Mouse (Mus musculus) gastrocnemius, postnatal 4 days (tissue): ENCODE measurements around the gene Cyb5r1. TPM values are rescaled to one million over a fixed set of nuclear protein-coding genes. Genes with fewer than 3 reads are reported as not detected.
A peak's percentile ranks its signal among the peaks of the same experiment; 100 is the strongest.

Experiments
- DNase-seq, 2 experiments: peaks; one replicate each; pipeline ENCODE4 v3.0.0; 2021 to 2022; ENCODE audit warnings: low spot score in 2 of 2, mixed read lengths in 2 of 2
- long read RNA-seq, 2 experiments: library from polyadenylated mRNA; stranded (forward); transcript quantifications; one replicate each; pipeline ENCODE4 v2.0.0; 2021
- total RNA-seq, 2 experiments: library from RNA; stranded (reverse); gene quantifications; 2 replicates each; pipeline ENCODE4 v1.2.3; 2021

The Cyb5r1 gene
- total RNA-seq = 10 to 100 TPM; 75.7 to 88.5 TPM
- long read RNA-seq, experiment 1, transcript Cyb5r1-201 (9 exons, 1,837 nt) = major isoform, 65 of 95 reads
- long read RNA-seq, experiment 1, partial matches to known transcripts = 18 of 95 reads
- long read RNA-seq, experiment 1, other reads (novel, unspliced or antisense) = 10 of 95 reads
- long read RNA-seq, experiment 2, transcript Cyb5r1-201 (9 exons, 1,837 nt) = major isoform, 77 of 114 reads
- long read RNA-seq, experiment 2, partial matches to known transcripts = 21 of 114 reads
- long read RNA-seq, experiment 2, other reads (novel, unspliced or antisense) = 13 of 114 reads

- peak; percentile 57 to 75 for DNase-seq
Observed at GRCm38 (mm10) chr1:134405509-134406413, at the start of gene Cyb5r1. TSS of gene Cyb5r1 (plus strand) at chr1:134405559.

DNA sequence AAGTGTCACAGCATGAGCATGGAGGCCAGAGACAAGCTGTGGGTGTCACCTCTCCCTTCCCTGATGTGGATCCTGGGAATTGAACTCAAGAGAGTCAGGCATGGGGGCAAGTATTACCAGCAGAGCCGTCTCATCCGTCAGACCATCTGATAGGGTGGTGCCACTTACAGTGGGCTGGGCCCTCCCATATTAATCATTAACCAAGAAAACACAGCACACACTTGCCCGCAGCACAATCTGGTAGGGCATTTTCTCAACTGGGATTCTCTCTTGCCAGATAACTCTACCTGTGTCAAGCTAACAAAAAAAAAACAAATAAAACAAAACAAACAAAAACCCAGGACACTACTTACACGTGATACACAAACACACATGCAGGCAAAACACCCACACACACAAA lies 47.9 kb upstream of the Cyb5r1 start:
- no peak for DNase-seq

DNA sequence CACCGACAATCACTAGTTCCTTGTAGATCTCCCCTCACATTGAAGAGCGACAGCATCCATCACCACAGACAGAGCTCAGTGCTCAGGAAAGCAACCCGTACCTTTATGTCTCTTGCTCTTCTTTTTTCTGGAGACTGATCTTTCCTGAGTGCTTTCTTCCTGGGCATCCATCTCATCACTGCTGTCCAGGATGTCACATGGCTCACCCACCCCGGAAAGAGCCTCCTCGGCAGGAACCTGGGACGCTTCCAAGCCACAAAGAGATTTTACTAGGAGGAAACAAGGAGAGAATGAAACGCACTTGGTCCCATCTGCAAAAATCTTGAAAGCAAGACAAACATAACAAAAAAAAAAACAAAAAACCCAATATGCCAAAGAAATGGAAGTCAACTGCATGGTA lies 44.7 kb upstream of the Cyb5r1 start:
- no peak for DNase-seq

DNA sequence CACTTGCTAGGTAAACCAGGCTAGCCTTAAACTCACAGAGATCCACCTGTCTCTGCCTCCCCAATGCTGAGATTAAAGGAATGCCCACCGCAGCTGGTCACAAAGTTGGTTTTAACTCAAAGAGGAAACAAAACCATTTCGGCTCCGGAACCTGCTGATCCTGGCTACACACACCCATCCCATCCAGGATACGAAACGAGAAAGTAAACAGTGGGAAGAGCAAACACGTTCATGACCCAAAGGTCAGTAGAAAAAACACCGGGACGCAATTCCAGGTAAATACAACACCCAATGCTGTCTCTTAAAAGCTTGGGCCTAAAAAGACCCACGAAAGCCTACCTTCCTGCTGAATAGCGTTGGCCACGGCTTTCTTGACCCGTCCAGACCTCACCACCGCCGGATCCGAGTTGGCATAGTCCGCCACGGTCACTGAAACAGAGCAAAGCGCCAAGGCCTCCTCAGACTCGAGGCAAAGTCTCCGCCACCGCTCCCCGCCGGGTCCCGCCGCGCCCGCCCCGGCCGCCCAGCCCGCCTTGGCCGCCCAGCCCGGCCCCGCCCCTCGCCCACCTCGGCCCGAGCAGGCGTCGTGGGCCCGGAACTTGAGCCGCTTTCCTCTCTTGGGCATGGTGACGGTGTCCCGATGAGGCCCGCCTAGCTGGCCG lies 44.0 kb upstream of the Cyb5r1 start:
- no peak for DNase-seq

GRCm38 (mm10) chr1:134361857-134362212 lies 43.5 kb upstream of the Cyb5r1 start, which contains the start of gene Tmem183a:
TSS of gene Tmem183a (minus strand) at chr1:134361979.
- DNase-seq = peak; percentile 97

DNA sequence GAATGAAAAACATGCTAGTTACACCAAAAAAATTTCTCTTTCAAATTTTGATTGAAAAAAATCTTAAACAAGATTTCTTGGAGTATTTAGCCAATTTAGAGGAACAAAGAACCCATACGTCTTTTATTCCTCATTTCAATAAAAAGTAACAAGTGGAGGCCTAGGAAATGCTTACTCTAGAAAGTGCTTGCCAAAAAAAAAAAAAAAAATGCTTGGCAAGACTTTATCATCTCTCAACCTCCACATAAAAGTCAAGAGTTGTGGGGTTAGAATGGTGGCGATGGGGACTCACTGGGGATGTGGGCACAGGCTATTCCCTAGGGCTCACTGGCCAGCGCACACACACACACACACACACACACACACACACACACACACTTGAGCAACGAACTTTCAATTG lies 42.2 kb upstream of the Cyb5r1 start:
- no peak for DNase-seq

GRCm38 (mm10) chr1:134365491-134365890 lies 39.9 kb upstream of the Cyb5r1 start:
- no peak for DNase-seq

DNA sequence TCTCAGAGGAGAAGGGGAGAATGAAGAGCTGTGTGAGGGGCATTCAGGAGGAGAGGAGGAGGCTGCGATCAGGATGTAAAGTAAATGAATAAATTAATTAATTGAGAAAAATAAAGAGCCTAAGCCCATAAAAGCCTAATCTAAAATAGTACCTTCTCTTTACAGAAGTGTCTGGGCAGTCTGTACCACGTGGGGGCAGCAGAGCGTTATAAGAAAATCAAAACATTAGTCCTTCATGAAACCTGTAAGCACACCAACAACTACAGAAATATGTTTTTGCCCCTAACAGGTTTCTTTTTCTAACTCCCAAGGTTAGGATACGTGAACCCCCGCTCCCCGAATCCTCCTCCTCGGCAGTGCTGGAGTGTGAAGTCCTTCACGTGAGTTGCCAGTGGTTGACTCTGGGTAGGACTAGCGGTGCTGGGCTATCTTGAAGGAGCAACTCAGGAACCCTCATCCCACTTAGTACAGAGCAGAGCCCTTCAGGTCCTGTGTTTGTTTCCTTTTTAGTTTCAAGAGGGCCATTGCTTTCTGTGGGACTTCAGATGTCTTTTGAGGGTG lies 36.5 kb upstream of the Cyb5r1 start:
- DNase-seq = peak; percentile 34 to 62

DNA sequence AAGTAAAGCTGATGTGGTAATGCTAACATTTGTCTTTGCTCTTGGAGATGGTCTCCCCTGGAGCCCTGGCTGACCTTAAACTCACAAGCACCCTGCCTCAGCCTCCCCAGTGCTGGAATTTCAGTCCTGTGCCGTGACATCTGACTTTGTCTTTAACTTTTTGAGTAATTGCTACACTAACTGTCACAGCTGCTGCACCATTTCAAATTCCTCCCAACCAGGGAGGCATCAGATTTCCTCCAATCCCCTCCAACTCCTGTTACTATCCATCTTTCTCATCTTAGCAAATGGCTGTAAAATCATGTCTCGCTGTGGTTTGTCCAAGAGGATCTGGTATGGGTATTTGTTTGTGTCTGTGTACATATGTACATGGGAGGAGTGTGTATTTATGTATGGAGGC lies 31.2 kb upstream of the Cyb5r1 start:
- no peak for DNase-seq

DNA sequence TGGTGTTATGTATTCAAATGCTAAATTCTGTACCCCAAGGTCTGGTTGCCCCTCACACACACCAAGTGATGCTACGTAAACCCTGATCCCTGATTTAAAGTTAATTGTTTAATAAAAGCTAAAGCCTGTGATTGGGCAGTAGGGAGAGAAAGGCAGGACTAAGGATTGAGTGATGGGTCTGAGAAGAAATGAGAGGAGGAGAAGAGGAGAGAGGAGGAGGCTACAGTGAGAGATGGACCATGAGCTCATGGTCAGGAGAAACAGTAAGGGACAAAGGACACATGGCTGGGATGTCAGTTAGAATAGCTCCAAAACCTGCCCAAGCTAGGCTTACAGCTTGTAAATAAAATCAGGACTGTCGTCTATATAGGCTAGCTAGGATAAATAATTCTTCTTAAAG lies 24.3 kb upstream of the Cyb5r1 start:
- DNase-seq = no peak

- no peak for DNase-seq
Observed at GRCm38 (mm10) chr1:134381795-134382625, 23.3 kb upstream of the Cyb5r1 start.

DNA sequence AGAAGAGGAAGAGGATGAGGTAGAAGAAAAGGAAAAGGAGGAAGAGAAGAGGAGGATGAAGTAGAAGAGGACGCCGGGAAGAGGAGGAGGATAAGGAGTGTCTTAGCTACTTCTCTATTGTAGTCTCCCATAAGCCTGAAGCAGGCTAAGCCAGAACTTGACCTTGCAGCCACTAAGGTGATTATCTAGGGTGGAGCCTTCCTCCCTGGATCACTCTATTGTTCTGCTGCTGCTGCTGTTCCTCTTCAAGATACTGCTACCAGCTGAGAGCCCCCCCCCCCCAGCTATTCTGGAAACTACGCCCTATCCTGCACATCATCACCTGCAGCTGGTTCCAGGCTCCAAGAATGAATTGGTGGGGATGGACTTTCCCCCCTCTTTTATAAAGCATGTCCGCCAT lies 20.8 kb upstream of the Cyb5r1 start:
- DNase-seq = no peak

DNA sequence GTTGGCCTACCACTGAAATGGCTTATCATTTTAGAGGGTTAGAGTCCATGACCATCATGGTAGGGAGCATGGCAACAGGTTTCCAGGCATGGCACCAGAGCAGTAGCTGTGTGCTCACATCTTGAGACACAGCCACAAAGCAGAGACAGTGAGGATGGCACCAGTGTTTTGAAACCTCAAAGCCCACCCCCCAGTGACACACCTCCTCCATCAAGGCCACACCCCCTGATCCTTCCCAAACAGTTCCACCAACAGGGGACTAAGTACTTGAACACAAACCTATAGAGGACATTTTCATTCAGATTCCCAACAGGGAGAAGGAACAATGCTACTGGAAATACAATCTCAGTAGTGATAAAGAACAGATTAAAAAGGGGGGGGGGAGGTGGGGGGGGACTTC lies 20.2 kb upstream of the Cyb5r1 start:
- no peak for DNase-seq

DNA sequence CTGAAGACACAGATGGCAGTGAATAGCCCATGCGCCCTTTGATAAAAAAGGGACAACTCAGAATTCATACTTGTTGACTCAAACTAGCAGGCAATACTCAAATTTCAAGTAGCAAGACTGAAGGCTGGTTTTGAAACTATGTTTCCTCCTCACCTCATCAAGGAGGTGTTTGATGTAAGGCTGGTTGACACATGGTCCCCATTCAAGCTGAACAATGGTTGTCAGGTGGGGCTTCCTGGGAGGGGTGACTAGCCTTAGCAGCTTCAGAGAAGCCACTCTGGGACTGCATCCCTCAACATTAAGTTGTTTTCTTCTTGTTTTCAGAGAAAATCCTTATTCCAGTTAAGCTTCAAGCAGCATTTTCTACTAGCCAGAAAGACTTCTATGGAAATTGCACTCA lies 19.7 kb upstream of the Cyb5r1 start, which contains the start of gene 4933406M09Rik:
TSS of gene 4933406M09Rik (plus strand) at position 275 of the 400 bp plus-strand sequence.
- no peak for DNase-seq

DNA sequence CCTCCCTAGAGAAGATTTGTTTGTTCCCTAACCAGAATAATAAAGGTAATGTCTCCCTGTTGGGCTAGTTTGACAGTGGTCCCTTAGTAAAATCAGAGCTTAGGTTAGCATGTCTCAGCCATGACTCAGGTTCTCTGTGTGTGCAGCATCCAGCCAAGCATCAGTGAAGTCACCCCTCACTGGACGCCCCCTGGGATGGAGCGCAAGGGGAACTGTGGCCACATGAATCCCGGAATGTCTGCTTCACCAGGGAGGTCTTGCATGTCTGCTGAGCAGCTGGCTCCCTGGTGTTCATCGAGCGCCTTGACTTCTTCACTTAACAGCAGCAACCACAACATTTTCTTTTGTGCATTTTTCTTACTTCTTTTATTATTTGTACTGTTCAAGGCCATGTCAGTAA lies 11.5 kb upstream of the Cyb5r1 start:
- no peak for DNase-seq

DNA sequence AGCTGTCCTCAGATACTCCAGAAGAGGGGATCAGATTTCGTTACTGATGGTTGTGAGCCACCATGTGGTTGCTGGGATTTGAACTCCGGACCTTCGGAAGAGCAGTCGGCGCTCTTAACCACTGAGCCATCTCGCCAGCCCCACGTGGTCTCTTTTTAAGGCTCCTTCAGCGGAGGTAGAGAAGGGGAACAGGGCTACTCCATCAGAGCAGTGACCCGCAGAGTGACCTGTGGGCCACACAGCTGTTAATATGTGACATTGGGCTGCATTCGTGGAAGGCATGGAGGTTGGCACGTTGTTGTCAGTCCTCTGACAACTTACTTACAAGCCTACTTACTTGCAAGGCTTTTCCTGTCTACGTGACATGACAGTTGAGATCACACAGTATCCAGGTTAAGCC lies 7.1 kb upstream of the Cyb5r1 start:
- no peak for DNase-seq

DNA sequence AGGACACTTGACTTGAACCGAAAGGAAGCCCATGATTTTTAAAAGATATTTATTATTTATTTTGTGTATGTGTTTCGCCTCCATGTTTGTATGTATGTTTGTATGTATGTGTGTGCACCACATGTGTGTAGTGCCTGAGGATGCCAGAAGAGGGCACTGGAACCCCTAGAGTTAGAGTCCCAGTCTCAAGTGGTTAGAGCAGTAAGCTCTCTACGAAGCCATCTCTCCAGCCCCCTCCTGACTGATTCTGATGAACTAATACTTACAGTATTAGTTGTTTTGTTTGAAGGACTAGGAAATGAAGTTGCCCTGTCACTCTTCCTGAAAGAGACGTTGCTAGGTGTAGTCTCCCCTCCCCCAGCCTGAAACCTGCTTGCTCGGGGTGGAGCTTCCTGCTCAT lies 5.6 kb upstream of the Cyb5r1 start:
- DNase-seq = no peak

DNA sequence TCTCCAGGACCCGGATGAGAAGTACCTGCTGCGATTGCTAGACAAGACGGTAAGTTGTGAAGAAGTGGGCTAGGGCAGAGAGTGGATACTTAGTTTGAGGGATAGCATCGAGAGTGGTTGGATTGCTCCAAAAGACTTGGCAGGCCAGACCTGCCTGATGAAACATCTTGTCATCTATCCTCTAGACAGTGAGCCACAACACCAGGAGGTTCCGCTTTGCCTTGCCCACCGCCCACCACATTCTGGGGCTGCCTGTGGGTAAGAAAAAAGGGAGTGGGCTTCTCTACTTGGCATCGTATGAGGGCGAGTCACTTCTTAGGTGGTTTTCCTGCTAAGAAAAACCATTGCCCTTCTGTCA lies 1.0 kb downstream of the Cyb5r1 start:
- DNase-seq = no peak

- DNase-seq = no peak
Observed at GRCm38 (mm10) chr1:134408080-134408479, 2.7 kb downstream of the Cyb5r1 start.

GRCm38 (mm10) chr1:134411706-134412629 lies 6.6 kb downstream of the Cyb5r1 start:
- DNase-seq = no peak
